Mouse (Mus musculus): ENCODE results near the gene Fpr1.
A peak's percentile ranks its signal among the peaks of the same experiment; 100 is the strongest.
"Not testable (repeated sequence)": the region's sequence is repeated elsewhere in the genome, so short reads cannot be mapped to it uniquely, and the experiment has no call there.

The Fpr1 gene

DNA sequence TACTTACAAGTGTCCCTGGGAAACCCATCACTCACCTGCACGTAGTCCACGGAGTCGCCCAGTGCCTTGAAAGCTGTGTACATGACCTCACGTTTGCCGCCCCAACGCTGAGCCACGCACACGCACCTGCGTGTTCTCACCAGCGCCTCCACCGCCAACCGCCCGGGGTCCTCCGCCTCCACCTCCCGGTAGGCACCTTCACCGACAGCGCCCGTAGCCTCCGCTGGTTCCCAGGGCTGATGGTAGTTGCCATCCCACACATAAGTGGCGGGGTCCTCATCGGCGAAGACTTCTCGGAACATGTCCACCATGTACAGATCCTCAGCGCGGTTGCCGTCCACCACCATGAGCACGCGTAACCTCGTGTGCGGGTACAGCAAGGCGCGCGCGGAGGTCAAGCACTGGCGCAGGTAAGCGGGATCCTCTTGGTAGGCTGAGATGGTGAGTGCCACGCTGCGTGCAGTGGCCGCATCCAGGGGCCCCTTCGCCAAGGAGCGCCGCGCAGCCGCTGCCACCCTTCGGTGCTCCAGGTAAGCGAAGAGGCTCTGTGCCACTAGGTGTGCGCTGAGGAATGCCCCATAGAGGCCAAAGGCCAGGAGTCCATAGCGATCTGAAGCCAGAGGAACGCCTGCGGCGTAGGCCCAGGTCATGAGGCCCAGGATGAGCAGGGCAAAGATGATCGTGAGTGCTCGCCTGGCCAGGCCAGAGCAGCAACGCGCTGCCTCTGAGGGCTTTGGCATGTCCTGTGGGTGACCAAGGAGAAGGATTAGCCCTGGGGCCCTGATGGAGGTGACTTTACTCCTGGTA lies 33.6 kb downstream of the Fpr1 start:
- DNase-seq (ENCODE audit: low spot score) = no peak

DNA sequence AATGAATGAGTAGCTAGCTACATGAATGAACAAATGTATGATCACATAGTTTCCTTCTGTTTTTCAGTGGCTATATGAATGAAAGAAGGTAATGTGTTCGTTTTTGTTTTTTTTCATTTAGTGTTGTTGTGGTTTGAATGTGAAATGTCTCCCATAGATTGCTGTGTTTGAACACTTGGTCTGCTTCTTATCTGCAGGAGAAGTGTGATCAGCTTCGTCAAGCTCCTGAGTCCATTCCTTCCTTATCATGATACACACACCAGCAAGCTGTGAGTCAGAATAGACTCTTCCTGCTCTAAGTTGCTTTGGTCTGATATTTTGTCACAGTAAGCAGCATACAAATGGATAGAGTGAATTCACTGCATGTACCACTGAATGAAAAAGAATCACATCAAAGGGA lies 34.8 kb downstream of the Fpr1 start:
- DNase-seq (ENCODE audit: low spot score) = no peak

DNA sequence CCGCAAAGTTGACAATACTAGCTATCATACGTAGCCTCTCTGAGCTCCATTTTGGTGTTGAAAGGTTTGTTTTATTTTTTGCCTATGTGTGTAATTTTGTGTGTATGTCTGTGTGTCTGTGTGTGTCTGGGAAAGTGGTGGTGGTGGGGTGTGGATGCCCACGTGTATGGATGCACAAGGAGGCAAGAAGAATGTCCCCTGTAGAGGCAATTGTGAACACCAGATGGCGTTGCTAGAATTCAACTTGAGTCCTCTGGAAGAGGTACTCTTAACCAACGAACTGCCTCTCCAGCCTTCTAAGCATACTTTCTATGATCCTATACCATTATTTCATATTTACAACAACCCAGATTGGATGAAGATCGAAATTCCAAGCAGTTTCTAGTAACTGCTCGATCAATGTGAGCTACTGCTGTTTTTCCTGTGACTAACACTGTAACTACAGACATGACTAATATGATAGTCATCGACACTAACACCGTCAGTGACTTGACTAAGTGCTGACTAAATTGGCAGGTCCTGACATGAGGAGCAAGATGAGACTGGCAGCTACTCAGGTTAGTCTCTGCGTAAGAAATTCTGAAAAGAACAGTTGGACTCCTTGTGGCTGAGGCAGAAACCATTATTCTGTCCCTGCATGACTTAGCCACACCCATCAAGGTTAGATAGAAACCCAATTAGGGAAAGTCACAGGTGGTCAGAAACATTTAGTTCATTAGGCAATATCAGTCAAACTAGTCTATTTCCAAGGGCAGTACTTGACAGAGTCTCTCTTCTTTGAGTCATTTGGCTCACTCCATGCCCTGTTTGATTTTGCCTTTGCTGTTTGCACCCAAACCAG lies 38.3 kb downstream of the Fpr1 start:
- no peak for DNase-seq (ENCODE audit: low spot score)

DNA sequence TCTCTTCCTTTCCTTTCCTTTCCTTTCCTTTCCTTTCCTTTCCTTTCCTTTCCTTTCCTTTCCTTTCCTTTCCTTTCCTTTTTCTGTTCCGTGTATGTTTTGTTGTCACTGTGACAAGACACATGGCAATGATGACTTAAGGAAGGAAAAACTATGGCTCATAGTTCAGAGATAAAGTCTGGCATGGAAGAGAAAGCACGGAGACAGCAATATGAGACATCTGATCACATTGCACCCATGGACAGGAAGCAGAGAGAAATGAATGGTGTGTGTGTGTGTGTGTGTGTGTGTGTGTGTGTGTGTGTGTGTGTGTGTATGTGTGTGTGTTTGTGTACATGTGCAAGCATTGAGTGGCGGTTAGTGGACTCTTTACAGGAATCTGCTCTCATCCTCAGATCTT lies 39.1 kb downstream of the Fpr1 start:
- not testable (repeated sequence) for DNase-seq (ENCODE audit: low spot score)

DNA sequence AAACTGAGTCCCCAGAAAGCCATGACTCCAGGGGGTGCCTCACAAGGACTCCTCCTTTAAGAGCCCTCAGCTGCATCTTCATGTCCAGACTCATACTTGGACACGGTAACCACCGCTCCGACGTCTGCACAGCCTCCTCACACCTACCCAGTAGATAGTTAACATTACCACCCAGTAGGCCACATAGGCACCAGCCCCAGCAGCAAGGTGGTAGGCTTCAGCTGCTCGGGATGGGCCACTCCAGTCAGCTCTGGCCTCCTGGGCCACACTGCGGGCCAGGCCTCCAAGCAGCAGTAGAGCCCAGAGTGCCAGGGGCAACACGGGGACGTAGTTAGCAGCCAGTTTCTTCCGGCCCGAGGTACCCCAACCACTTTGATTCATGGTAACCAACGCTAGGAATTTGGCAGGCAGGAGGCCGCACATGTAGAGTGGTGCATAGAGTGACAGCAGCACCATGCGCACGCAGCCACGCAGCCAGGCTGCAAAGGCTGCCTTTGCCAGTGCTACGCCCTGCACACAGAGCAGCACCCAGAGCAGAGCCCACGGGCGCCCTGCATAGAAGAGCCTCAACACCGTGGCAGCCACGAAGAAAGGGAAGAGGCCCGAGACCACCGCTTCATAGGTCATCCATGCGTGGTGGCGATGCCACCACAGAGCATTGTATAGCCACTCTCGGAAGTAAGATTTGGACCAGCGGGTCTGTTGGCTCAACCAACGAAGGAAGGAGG lies 40.0 kb downstream of the Fpr1 start:
- DNase-seq (ENCODE audit: low spot score) = no peak

DNA sequence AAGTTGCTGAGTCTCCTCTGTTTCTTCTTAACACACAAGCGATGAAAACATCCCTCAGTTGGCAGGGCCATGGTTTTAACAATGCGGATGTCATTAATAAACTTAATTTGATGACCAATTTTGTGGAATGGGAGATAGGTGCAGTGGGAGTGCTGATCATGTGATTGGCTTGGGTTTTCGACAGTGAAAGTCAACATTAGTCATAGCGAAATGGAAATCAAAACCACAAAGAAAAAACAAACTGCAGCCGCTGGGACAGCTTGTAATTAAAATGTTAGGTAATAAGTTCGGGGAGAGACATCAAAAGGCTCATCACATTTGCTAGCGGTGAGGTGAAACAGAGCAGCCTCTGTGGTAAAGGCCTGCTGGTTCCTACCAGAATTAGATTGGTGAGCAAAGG lies 42.9 kb downstream of the Fpr1 start:
- DNase-seq (ENCODE audit: low spot score) = no peak

DNA sequence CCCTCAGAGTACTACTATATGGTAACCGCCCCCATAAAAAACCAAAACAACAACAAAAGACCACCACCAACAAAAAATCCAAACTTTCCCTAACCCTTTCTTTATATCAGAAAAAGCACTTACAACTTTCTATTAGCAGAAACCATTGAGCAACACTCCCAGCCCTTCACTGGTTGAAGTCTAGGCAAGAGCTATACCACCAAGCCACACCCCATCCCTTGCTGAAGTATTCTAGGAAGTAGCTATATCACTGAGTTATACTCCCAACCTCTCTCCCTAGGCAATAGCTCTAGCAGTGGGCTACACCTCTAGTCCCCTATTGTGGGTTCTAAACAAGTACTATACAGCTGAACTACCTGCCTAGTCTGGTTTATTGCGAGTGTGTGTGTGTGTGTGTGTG lies 44.5 kb downstream of the Fpr1 start:
- DNase-seq (ENCODE audit: low spot score) = no peak

DNA sequence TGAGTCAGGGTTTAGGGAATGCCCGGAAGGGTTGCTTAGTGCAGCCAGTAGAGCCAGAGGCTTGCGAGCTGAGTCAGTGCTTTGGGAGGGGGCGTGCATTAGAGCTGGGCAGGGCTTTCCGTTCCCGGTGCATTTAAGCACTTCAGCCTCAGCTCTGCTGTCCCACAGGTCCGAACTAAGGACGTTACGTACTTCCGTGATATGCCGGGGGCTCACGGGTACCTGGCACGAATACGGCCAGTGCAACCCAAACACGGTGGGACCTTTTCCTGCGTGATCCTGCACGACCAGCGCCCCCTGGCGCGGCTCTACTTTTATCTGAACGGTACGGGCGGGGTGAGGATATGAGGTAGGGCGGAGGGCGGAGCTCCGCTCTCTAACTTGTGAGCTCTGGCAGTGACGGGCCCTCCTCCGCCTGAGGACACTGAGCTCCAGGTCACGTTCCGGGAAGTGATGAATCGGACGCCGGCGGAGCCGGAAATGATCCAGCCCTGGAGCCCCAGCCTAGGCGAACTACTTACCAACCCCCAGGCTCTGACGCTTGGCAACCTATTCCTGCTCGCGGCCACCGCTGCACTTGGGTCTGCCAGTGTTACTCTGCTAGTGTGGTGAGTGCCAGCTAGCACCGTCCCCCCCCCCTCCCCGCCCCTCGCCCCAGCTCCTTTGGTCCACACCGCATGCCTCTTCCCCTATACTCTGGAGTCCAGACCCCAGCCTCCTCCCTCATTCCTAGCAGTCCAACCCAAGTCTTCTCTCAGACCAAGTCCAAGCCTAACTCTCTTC lies 45.6 kb downstream of the Fpr1 start:
- DNase-seq (ENCODE audit: low spot score) = peak; percentile 88

DNA sequence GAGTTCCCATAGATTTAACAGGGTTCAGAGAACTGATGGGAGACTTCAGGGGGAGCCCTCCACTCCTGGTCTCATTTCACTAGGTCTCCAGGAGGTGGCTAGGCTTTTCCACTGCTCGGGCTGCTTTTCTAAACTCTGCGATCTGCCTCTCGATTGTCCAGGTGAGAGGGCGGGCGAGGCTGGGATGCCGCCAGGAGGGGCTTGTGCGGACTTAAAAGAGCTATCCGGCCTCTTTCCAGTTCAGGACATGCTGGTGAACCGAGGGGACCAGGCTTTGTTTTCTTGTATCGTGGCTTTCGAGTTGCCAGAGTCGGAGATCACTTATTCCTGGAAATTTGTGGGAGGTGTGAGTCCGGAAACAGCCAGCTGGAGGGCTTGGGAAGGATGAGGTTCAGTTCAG lies 46.3 kb downstream of the Fpr1 start:
- DNase-seq (ENCODE audit: low spot score) = no peak

DNA sequence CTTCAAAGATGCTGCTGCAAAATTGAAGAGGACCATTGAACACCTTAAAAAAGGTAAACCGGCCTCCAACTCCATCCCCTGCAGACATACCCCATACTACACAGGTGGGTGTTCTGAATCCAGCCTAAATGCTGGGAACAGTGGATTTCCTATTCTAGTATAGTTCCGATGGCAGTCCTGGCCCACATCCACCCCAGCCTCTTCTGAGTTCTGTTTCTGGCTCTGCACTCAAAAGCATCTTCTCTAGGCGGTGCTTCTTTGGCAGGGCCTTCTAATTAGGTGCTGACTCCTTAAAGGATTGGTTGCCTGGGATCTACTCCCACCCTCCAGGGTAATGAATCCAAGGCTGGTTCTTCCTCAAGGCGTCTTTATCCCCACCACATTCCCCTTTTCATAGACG lies 47.6 kb downstream of the Fpr1 start:
- DNase-seq (ENCODE audit: low spot score) = no peak

DNA sequence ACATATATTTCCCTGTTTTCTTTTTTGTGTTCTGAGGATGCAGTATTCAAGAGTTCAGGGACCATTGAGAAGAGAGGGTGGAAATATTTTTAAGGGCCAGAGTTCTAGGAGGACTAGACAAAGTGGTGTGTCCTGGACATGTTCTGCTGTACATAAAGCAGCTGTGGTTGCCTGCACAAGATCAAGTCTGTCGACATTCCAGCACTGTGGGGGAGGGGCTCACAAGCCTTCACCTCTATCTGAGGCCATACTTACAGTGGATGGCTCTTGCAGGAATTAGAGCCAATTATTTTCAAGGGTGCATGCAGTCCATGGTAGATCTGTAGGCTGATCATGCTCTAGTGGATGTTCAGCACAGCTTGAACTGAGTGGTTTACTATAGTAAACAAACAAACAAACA lies 48.8 kb downstream of the Fpr1 start:
- no peak for DNase-seq (ENCODE audit: low spot score)

DNA sequence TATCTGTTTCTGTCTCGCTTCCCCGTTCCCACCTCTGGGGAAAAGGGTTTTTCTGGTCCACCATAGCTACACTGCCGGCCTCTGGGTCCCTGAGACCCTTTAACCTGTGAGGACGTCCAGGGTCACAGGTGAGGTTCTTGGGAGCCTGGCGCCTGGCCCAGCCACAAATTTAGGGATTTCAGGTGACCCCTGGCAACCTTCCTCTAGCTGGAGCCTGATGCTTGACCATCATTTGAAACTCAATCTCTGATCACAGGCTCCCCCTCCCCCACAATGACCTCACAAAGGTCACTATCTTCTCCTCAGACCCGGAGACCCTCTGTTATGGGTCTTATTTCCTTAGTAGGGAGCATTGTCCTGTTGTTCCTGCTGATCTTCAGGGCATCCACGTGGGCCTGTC lies 53.0 kb downstream of the Fpr1 start:
- DNase-seq (ENCODE audit: low spot score) = no peak

DNA sequence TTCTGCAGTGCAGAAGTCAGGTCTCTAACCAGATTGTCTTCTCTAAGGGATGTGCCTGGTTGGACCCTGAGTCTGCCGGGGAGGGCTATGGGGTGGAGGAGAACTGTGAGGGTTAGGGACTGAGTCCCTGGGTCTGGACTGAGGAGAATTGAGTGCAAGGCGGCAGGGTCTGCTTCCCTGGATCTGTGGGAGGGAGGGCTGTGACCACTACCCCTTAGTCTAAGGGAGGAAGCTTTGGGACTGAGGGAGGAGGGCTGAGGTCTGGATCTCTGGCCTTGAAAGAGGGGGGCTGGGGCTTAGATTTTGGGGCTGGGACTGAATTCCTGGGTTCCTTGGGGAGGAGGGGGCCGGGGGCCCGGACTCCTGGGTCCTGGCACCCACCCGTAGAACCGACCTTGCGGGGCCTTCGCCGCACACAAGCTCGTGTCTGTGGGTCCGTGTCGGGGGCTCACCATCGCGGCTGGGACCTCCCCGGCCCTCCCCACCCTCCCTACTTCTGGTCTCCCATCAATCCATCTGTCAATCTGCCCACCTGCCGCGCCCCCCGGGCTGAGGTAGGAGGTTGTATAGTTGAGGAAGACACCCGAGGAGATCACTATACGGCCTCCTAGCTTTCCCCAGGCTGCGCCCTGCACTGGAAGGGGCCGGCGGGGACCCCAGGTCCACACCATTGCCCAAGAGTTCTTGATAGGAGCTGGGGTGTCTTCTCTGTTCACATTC lies 53.8 kb downstream of the Fpr1 start:
- no peak for DNase-seq (ENCODE audit: low spot score)

DNA sequence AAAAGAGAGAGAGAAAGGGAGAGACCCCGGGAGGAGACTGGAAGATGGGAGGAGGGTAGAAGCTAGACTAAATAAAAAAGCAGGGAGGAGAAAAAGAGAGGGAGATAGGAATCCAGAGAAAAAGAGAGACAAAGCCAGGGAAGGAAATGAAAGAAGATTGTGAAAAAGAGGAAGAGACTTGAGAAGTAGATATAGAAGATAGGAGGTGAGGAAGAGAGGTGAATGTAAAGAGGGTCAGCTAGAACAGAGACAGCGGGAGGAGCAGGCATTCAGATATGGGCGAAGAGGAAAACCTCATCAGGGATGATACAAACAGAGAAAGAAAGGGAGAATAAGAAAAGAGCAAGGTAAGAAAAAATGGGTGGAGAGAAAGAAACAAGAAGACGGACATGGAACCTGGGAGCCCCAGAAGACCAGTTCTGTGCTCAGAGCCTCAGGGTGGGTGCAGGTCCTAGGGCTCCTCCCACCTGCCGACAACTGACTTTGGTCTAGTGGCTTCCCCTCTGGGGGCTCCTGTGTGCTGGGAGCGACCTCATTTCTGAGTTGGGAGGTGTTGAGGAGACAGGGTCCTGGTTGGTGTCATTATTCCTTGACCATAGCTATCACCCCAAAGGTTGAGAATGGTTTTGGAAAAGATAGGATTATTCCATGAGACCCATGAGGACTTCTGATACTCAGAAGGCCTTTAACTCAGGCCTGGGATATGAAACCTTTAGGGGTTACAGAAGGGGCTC lies 54.5 kb downstream of the Fpr1 start:
- DNase-seq (ENCODE audit: low spot score) = no peak

DNA sequence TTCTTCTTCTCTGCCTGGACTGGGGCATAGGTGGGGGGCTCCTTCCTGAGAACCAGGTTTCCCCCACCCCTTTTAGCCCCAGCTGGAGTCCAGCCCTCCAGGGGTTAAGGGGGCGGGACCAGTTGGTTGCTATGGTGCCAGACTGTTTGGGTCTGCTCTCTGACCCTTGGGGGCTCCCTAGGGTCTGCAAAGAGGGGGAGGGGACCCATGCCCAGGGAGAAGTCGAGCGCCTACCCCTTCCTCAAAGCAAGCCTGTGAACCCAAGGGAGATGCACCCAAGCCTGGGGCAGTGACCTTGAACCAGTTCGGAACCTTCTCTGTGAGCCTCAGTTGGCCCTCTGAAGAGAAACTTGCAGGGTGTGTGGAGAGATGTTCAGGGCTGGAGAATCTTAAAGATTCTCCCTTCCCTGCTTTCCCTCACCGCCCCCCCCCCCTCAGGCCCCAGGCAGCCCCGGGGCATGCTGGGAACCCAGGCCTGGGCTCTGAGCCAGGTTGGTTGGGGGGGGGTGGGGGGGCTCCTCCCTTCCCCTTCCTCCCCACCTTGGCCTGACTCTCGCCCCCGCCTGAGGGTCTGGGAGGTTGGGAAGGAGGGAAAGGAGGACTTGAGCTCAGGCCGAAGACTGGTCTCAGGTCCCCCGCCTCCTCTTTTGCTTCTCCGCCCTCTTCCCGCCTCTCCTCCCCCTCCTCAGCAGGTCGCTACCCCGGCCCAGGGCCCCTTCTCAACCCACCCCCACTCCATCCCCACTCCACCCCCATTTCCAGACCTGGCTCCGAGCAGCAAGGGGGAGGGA lies 55.4 kb downstream of the Fpr1 start:
- peak; percentile 52 for DNase-seq (ENCODE audit: low spot score)

DNA sequence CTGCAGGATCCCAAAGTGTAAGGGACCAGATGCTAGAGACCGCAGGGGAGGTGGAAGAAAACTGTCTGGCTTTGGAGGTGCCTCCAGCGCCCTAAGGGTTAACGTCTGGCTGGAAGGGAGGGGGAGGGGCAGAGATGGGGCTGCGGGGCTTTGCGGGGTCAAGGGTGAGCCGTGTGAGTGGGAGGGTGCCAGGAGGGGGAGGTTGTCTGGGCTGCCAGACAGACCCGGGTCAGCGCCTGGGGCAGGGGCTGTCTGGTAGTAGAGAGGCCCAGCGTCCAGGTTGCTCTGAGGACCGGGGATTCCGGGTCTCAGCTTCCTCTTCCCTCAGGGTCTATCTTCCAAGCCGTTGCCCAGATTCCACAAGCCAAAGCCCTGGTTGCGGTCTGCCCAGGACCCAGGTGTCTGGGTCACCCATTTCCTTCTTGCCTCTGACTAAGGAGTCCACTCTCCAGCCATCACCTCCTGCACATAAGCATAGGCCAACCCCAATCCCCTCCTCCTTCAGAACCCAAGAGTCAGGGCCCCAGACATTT lies 56.0 kb downstream of the Fpr1 start:
- DNase-seq (ENCODE audit: low spot score) = peak; percentile 59

DNA sequence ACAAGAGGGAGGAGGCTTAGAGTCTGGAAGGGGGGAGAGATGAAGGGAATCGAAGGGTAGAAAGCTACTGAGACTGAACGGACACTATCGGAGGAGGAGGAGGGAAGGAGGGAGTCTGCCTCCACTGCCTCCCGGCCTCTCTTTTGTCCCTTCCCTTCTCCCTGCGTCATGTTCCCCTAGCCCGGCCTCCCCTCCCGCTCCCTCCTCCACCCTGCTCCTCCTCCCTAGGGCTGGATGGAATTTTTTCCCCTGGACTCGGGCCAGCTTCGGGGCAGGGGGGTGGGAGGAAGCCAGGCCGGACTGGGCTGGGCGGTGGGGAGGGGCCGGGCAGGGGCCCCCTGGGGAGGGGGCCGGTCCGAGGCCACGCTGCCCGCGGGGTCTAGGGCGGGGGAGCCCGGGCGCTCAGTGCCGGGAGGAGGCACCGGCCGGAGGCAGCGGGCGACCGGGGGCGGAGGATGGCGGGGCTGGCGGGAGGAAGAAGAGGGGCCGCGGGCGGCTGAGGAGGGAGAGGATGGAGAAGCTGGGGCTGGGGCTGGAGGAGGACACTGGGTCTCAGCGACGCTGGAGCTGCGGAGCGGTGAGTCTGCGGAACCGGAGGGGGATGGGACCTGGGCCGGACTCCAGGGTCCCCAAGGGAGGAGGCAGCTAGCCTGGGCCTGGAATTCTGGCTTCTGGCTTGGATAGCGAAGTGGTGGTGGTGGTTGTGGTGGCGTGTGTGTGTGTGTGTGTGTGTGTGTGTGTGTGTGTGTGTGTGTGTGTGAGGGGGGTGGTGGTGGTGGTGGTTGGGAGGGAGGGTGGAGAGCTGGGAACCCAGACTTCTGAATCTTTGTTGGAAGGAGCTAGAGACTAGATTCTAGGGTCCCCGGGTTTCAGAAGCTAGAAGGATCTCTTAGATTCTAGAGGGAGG lies 56.7 kb downstream of the Fpr1 start, which contains the start of gene Spaca6:
TSS of gene Spaca6 (plus strand) at position 408 of the 907 bp plus-strand sequence.
- DNase-seq (ENCODE audit: low spot score) = peak; percentile 93
